In genomic region chr6:38207621-38208020, GRCm38 (mm10) we compare ENCODE assay signal across 10 mouse cellular contexts. TPM values are rescaled to one million over a fixed set of nuclear protein-coding genes. Genes with fewer than 3 reads are reported as not detected.
DNase-seq lines count a peak whose midpoint lies in the region; ATAC-seq lines count a peak whose summit lies in the region.
"Had no signal": no experiment of that assay in that cellular context is flagged by ENCODE, and none has a peak within 500 bp of the region (broad histone marks: within the 10 kb centered on the region; RNA-seq: fewer than 3 reads in every experiment).

No protein-coding gene starts in this region.

- peaks cover under 1% of the 10 kb centered on the region; the same call in 1 of the 2 replicates for H3K9me3 ChIP-seq in neural tube, embryonic 11.5 days (ENCODE audit: control insufficient read depth, low read length)
- no peaks in the 10 kb centered on the region for H3K9me3 ChIP-seq in embryonic facial prominence, embryonic 15.5 days (replicated peaks)
- 0 out of 2 replicates have a peak, but pooled peaks cover 4% of the 10 kb centered on the region for H3K9me3 ChIP-seq in limb, embryonic 13.5 days
- no peaks in the 10 kb centered on the region for H3K9me3 ChIP-seq in neural tube, embryonic 15.5 days (replicated peaks)

- H3K27ac ChIP-seq in neural tube, embryonic 11.5 days (ENCODE audit: low read depth, low read length) = peak overlapping the region; percentile 58; the same call in 1 of the 2 replicates
- H3K27ac ChIP-seq in embryonic facial prominence, embryonic 15.5 days (replicated peaks) = peak overlapping the region; percentile 73
- 0 out of 2 replicates have a peak overlapping the region, but pooled peaks have one; percentile 39 for H3K27ac ChIP-seq in limb, embryonic 13.5 days
- 0 out of 2 replicates have a peak overlapping the region, but pooled peaks have one; percentile 14 for H3K27ac ChIP-seq in neural tube, embryonic 15.5 days (replicated peaks)

- no peak for ATAC-seq in neural tube, embryonic 11.5 days (ENCODE audit: insufficient read depth, low FRiP score, low TSS enrichment)
- ATAC-seq in embryonic facial prominence, embryonic 15.5 days (ENCODE audit: insufficient number of reproducible peaks, low FRiP score, low TSS enrichment, low read depth) = no peak
- ATAC-seq in limb, embryonic 13.5 days (ENCODE audit: low FRiP score, low read depth) = no peak
- ATAC-seq in neural tube, embryonic 15.5 days (ENCODE audit: low FRiP score) = no peak
- no peak for ATAC-seq in erythroblast, adult 5-6 weeks (replicated peaks; ENCODE audit: low FRiP score, poor library complexity, severe bottlenecking)
- ATAC-seq: activated CD4-positive, CD25-positive, alpha-beta regulatory T cell, adult 4 months had no signal

- H3K4me3 ChIP-seq in neural tube, embryonic 11.5 days (ENCODE audit: low read depth, low read length) = no peak overlapping the region
- no peak overlapping the region for H3K4me3 ChIP-seq in embryonic facial prominence, embryonic 15.5 days (replicated peaks)
- H3K4me3 ChIP-seq in limb, embryonic 13.5 days = no peak overlapping the region
- H3K4me3 ChIP-seq in neural tube, embryonic 15.5 days (replicated peaks) = no peak overlapping the region

- no peak overlapping the region for H3K4me2 ChIP-seq in neural tube, embryonic 11.5 days (ENCODE audit: low read depth)
- H3K4me2 ChIP-seq in embryonic facial prominence, embryonic 15.5 days (replicated peaks) = no peak overlapping the region
- H3K4me2 ChIP-seq in limb, embryonic 13.5 days (replicated peaks) = no peak overlapping the region
- H3K4me2 ChIP-seq in neural tube, embryonic 15.5 days = no peak overlapping the region
- H3K4me2 ChIP-seq: lung, embryonic 14.5 days had no signal

- H3K27me3 ChIP-seq in neural tube, embryonic 11.5 days (ENCODE audit: control insufficient read depth, insufficient read depth, low read length) = no peaks in the 10 kb centered on the region
- no peaks in the 10 kb centered on the region for H3K27me3 ChIP-seq in embryonic facial prominence, embryonic 15.5 days
- no peaks in the 10 kb centered on the region for H3K27me3 ChIP-seq in limb, embryonic 13.5 days
- no peaks in the 10 kb centered on the region for H3K27me3 ChIP-seq in neural tube, embryonic 15.5 days (replicated peaks)

- peaks cover 3% of the 10 kb centered on the region; the same call in 1 of the 2 replicates for H3K4me1 ChIP-seq in neural tube, embryonic 11.5 days (ENCODE audit: control insufficient read depth, insufficient read depth, low read length)
- peaks cover 45% of the 10 kb centered on the region for H3K4me1 ChIP-seq in embryonic facial prominence, embryonic 15.5 days
- H3K4me1 ChIP-seq in limb, embryonic 13.5 days = peaks cover 46% of the 10 kb centered on the region
- peaks cover 39% of the 10 kb centered on the region for H3K4me1 ChIP-seq in neural tube, embryonic 15.5 days

- no peak overlapping the region for H3K9ac ChIP-seq in neural tube, embryonic 11.5 days (ENCODE audit: low read length)
- H3K9ac ChIP-seq in embryonic facial prominence, embryonic 15.5 days = no peak overlapping the region
- 0 out of 2 replicates have a peak overlapping the region, but pooled peaks have one; percentile 8 for H3K9ac ChIP-seq in limb, embryonic 13.5 days
- no peak overlapping the region for H3K9ac ChIP-seq in neural tube, embryonic 15.5 days (replicated peaks)
- H3K9ac ChIP-seq: lung, embryonic 14.5 days had no signal

- H3K36me3 ChIP-seq in neural tube, embryonic 11.5 days (ENCODE audit: control insufficient read depth, insufficient read depth, low read length) = no peaks in the 10 kb centered on the region
- H3K36me3 ChIP-seq in embryonic facial prominence, embryonic 15.5 days = no peaks in the 10 kb centered on the region
- peaks cover 4% of the 10 kb centered on the region; the same call in 1 of the 2 replicates for H3K36me3 ChIP-seq in limb, embryonic 13.5 days
- no peaks in the 10 kb centered on the region for H3K36me3 ChIP-seq in neural tube, embryonic 15.5 days

- no peak for DNase-seq in neural tube, embryonic 11.5 days (ENCODE audit: low spot score)
- DNase-seq in neural tube, embryonic 10.5 days (ENCODE audit: extremely low spot score, low spot score) = no peak
- DNase-seq in lung, postnatal 4 days = no peak
- DNase-seq: cerebellum, postnatal 14 days; lung, embryonic 14.5 days had no signal

- WGBS in neural tube, embryonic 11.5 days = 83% methylated on average over 2 of the region's 2 CpGs
- 71% methylated on average over 2 of the region's 2 CpGs for WGBS in embryonic facial prominence, embryonic 15.5 days
- 75% methylated on average over 2 of the region's 2 CpGs for WGBS in limb, embryonic 13.5 days
- WGBS in neural tube, embryonic 15.5 days = 79% methylated on average over 2 of the region's 2 CpGs

RNA-seq across cellular contexts. Expression of gene D630045J12Rik, which starts 46.2 kb away (rescaled TPM):
- polyA plus RNA-seq in neural tube, embryonic 11.5 days (2014; fragmentation: Nextera tagmentation; extraction: Ambion mirVana) = 12.9 and 13.5 TPM in 2 replicates
- polyA plus RNA-seq in embryonic facial prominence, embryonic 15.5 days (2015; fragmentation: Nextera tagmentation; extraction: Ambion mirVana) = 5.1 and 6.2 TPM in 2 replicates
- 8.1 and 8.2 TPM in 2 replicates for polyA plus RNA-seq in limb, embryonic 13.5 days (2015; fragmentation: Nextera tagmentation; extraction: Ambion mirVana)
- polyA plus RNA-seq in neural tube, embryonic 15.5 days (2015; fragmentation: Nextera tagmentation; extraction: Ambion mirVana) = 11.3 and 12.6 TPM in 2 replicates
- total RNA-seq in erythroblast, adult 5-6 weeks (2015; ENCODE audit: low replicate concordance) = 0.19 TPM in 1 of 2 replicates, not detected in the other
- 0.09 and 1.5 TPM in 2 replicates for total RNA-seq in erythroblast, adult 5-6 weeks (2017; ENCODE audit: low replicate concordance)

Comparison
In these comparisons a context has a peak if more than half of its experiments do, and no peak if none do; other contexts are left out.
1. H3K27ac ChIP-seq: peak in every context shown above with its lines; median percentile 73 in embryonic facial prominence, embryonic 15.5 days; 58 in neural tube, embryonic 11.5 days; 39 in limb, embryonic 13.5 days; 14 in neural tube, embryonic 15.5 days.